ENCODE assay signal across 12 mouse cellular contexts in the genomic region with DNA sequence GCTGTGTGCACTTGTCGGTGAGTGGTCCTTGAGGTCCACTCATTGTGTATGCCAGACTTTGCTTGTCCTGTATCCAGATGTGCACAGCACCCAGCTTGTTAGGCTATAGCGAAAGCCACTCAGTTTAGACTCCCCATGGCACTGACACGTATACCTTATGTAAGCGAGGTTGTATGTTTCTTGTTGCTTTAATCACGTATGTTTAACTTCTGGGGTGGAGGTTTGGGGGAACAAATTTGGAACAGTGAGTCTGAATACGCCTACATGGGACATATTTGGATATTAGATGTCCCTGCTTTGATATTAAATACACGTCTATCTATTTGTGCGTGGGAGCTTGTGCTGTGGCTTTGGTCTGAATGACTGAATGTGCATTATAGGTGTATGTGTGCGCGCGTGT. TPM values are rescaled to one million over a fixed set of nuclear protein-coding genes. Genes with fewer than 3 reads are reported as not detected.
DNase-seq lines count a peak whose midpoint lies in the region; ATAC-seq lines count a peak whose summit lies in the region.
"Had no signal": no experiment of that assay in that cellular context is flagged by ENCODE, and none has a peak within 500 bp of the region (broad histone marks: within the 10 kb centered on the region; RNA-seq: fewer than 3 reads in every experiment).

No protein-coding gene starts in this region.

- peak overlapping the region; percentile 37 for H3K4me2 ChIP-seq in forebrain, embryonic 14.5 days (ENCODE audit: low read length)
- peak overlapping the region; percentile 36 for H3K4me2 ChIP-seq in neural tube, embryonic 14.5 days (ENCODE audit: low read depth, low read length)
- H3K4me2 ChIP-seq: limb, embryonic 15.5 days; lung, embryonic 14.5 days had no signal

- H3K36me3 ChIP-seq in forebrain, embryonic 14.5 days (ENCODE audit: control insufficient read depth, insufficient read depth, low read length), result no peaks in the 10 kb centered on the region
- no peaks in the 10 kb centered on the region for H3K36me3 ChIP-seq in neural tube, embryonic 14.5 days (ENCODE audit: control insufficient read depth, insufficient read depth, low read length)
- H3K36me3 ChIP-seq: limb, embryonic 15.5 days had no signal

- peak overlapping the region; percentile 37 for H3K9ac ChIP-seq in forebrain, embryonic 14.5 days (ENCODE audit: low read length)
- 0 out of 2 replicates have a peak overlapping the region, but pooled peaks have one; percentile 18 for H3K9ac ChIP-seq in neural tube, embryonic 14.5 days (replicated peaks; ENCODE audit: low read depth, low read length)
- H3K9ac ChIP-seq: limb, embryonic 15.5 days; lung, embryonic 14.5 days had no signal

- H3K4me3 ChIP-seq in forebrain, embryonic 14.5 days (ENCODE audit: low read depth, low read length), result no peak overlapping the region
- H3K4me3 ChIP-seq in neural tube, embryonic 14.5 days (ENCODE audit: low read depth, low read length), result no peak overlapping the region
- H3K4me3 ChIP-seq: limb, embryonic 15.5 days; megakaryocyte, embryonic 14.5 days had no signal

- ATAC-seq in forebrain, embryonic 14.5 days, result no peak
- ATAC-seq in neural tube, embryonic 14.5 days (ENCODE audit: low read depth), result no peak

- H3K27me3 ChIP-seq in forebrain, embryonic 14.5 days (replicated peaks; ENCODE audit: control insufficient read depth, insufficient read depth, low read length), result no peaks in the 10 kb centered on the region
- H3K27me3 ChIP-seq in neural tube, embryonic 14.5 days (ENCODE audit: control insufficient read depth, insufficient read depth, low read length), result no peaks in the 10 kb centered on the region

- H3K4me1 ChIP-seq in forebrain, embryonic 14.5 days (ENCODE audit: control insufficient read depth, insufficient read depth, low read length), result peaks cover 50% of the 10 kb centered on the region
- peaks cover 41% of the 10 kb centered on the region for H3K4me1 ChIP-seq in neural tube, embryonic 14.5 days (ENCODE audit: control insufficient read depth, insufficient read depth, low read length)

- H3K9me3 ChIP-seq in forebrain, embryonic 14.5 days (replicated peaks; ENCODE audit: control insufficient read depth, low read length), result no peaks in the 10 kb centered on the region
- no peaks in the 10 kb centered on the region for H3K9me3 ChIP-seq in neural tube, embryonic 14.5 days (ENCODE audit: control insufficient read depth, low read length)
- H3K9me3 ChIP-seq: limb, embryonic 15.5 days; megakaryocyte, embryonic 14.5 days had no signal

- peak overlapping the region; percentile 95 for H3K27ac ChIP-seq in forebrain, embryonic 14.5 days (ENCODE audit: low read depth, low read length)
- H3K27ac ChIP-seq in neural tube, embryonic 14.5 days (ENCODE audit: low read depth, low read length), result peak overlapping the region; percentile 66
- H3K27ac ChIP-seq: limb, embryonic 15.5 days had no signal

- peak; percentile 47 to 48 for DNase-seq in layer of hippocampus, adult 8-10 months (ENCODE audit: low spot score in 2 of 2)
- DNase-seq in layer of hippocampus, postnatal 14 days (ENCODE audit: low spot score in 2 of 2), result no peak
- no peak for DNase-seq in forebrain, embryonic 14.5 days (ENCODE audit: low spot score)
- DNase-seq in layer of hippocampus, adult 9-11 months, result peak; percentile 69
- no peak for DNase-seq in thymus, postnatal 25 days
- no peak for DNase-seq in retina, embryonic 14.5 days (ENCODE audit: low spot score)
- no peak for DNase-seq in cerebellum, postnatal 10 days
- DNase-seq: kidney, postnatal 14 days; lung, embryonic 14.5 days had no signal

- WGBS in forebrain, embryonic 14.5 days, result 66% methylated on average over 11 of the region's 11 CpGs
- WGBS in neural tube, embryonic 14.5 days, result 59% methylated on average over 11 of the region's 11 CpGs

RNA-seq across cellular contexts. Expression of gene Nova2, which starts 2.4 kb away (rescaled TPM):
- 10 to 100 TPM; 71.3 to 76.7 (median 74.6) TPM for total RNA-seq in layer of hippocampus, adult 8-10 months (2022)
- total RNA-seq in layer of hippocampus, postnatal 14 days (2021), result 100 to 1,000 TPM in 1 of 2 experiments, 10 to 100 TPM in 1; 93.5 to 101 TPM
- 13.1 and 15.7 TPM in 2 replicates for polyA plus RNA-seq in forebrain, embryonic 14.5 days (2014; fragmentation: Nextera tagmentation; extraction: Ambion mirVana)
- polyA plus RNA-seq in neural tube, embryonic 14.5 days (2014; fragmentation: Nextera tagmentation; extraction: Ambion mirVana), result 17.1 and 18.4 TPM in 2 replicates

RNA-seq across cellular contexts. Expression of gene Ccdc61, which starts 13.1 kb away (rescaled TPM):
- 10 to 100 TPM in 2 of 4 experiments, 1 to 10 TPM in 2; 9.4 to 14.3 (median 11.4) TPM for total RNA-seq in layer of hippocampus, adult 8-10 months (2022)
- total RNA-seq in layer of hippocampus, postnatal 14 days (2021), result 10 to 100 TPM; 11.0 to 12.8 TPM
- 17.4 and 19.0 TPM in 2 replicates for polyA plus RNA-seq in forebrain, embryonic 14.5 days (2014; fragmentation: Nextera tagmentation; extraction: Ambion mirVana)
- 17.6 and 20.2 TPM in 2 replicates for polyA plus RNA-seq in neural tube, embryonic 14.5 days (2014; fragmentation: Nextera tagmentation; extraction: Ambion mirVana)

RNA-seq across cellular contexts. Expression of gene Pglyrp1, which starts 52.1 kb away (rescaled TPM):
- total RNA-seq in layer of hippocampus, adult 8-10 months (2022), result 10 to 100 TPM; 11.2 to 15.5 (median 13.4) TPM
- total RNA-seq in layer of hippocampus, postnatal 14 days (2021), result 10 to 100 TPM; 28.4 to 35.0 TPM
- polyA plus RNA-seq in forebrain, embryonic 14.5 days (2014; fragmentation: Nextera tagmentation; extraction: Ambion mirVana), result 19.1 and 20.9 TPM in 2 replicates
- 18.3 and 18.7 TPM in 2 replicates for polyA plus RNA-seq in neural tube, embryonic 14.5 days (2014; fragmentation: Nextera tagmentation; extraction: Ambion mirVana)

Comparison
In these comparisons a context has a peak if more than half of its experiments do, and no peak if none do; other contexts are left out.
1. DNase-seq: peak in layer of hippocampus, adult 8-10 months (2 of 2) and layer of hippocampus, adult 9-11 months (single experiment); none in layer of hippocampus, postnatal 14 days (0 of 2), forebrain, embryonic 14.5 days (single experiment), thymus, postnatal 25 days (single experiment), retina, embryonic 14.5 days (single experiment) and cerebellum, postnatal 10 days (0 of 2).